Mouse (Mus musculus) T-helper 17 cell (primary cell): ENCODE measurements at regions not wholly inside any gene's neighbourhood (a gene's known extent, or its start where the extent isn't known, plus 50 kb on each side); places are given as distances from the start of the nearest gene placed in this dataset.

Experiments
- in situ Hi-C, 2 experiments: fragments of 300-600 bp; cut with MboI, MseI; formaldehyde crosslinking; loops; 1 replicate in 1 of 2; 2 replicates in 1 of 2; pipeline ENCODE4 v1.15.1; 2025; ENCODE audit warnings: high pct_unique_total_duplicates in 2 of 2

DNA sequence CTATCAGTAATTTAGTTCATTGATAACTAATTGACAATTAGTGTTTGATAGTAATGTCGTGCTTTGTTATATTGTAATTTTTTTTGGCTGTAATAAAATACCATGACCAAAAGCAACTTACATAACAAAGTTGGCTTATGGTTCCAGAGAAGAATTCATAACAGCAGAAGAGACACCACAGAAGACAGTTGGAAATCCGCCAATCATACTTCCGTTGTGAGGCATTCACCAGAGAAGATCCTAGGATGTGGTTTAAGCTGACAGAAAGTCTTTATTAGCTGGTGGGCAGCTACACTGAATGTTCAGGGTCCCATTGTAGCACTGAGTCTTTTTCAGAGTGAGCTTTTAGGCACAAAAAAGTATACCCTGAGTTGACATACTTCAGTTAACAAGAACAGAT, 109.9 kb downstream of the Sec23a start:
- in situ Hi-C loops, result no loop called here

DNA sequence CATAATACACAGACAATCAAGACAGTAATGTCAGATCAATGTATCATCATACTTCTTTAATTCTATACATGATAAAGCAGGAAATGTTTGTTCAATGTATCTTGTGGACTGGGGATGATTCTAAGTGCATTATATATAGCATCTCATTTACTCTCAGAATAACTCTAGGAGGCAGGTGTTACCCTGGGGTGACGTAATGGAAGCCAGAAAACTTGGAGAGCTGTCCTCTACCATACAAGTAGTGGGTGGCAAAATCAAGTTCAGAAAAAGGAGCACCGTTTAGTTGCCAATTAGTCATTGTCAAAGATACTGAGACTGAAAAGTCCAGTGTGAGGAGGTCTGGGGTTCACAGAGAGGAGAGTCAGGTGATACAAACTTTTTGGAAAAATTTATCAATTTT, 136.0 kb downstream of the Sec23a start:
- in situ Hi-C loops, result no loop called here

DNA sequence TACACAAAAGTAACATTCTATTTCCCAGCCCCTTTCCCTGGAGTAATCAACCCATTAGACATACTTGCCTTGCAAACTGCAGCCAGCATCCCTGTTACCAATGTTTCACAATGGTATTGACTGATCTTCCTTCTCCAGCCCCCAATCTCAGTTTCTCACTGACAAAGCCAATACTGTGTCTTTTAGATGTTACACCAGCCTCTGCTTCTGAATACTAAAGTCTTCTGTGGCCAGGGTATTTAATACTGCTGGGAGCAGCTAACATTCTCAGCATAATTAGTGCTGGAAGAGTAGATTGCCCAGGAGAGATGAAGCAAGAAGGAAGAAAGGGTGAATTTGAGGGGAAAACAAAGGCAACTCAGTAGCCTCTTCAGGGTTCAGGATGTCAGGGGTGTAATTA, 139.4 kb downstream of the Sec23a start:
- in situ Hi-C loops, result no loop called here

DNA sequence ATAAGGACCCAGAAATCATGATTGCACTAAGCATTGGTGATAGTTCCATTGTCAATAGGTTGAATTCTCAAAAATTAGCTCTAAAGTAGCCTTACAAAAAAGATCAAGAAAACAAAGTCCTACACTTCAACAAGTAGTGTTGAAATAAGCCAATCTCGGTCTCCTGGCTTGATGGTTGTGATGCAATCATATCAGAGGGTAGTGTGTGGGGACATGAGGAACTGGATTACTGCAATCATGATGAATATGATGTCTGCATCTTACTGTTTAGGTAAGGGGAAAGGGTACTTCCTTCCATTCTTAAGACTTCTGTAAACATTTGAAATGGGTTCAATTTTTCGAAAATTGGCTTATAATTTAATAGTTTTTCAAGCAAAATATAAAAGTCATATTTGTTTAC, 155.3 kb downstream of the Sec23a start:
- in situ Hi-C loops, result no loop called here

DNA sequence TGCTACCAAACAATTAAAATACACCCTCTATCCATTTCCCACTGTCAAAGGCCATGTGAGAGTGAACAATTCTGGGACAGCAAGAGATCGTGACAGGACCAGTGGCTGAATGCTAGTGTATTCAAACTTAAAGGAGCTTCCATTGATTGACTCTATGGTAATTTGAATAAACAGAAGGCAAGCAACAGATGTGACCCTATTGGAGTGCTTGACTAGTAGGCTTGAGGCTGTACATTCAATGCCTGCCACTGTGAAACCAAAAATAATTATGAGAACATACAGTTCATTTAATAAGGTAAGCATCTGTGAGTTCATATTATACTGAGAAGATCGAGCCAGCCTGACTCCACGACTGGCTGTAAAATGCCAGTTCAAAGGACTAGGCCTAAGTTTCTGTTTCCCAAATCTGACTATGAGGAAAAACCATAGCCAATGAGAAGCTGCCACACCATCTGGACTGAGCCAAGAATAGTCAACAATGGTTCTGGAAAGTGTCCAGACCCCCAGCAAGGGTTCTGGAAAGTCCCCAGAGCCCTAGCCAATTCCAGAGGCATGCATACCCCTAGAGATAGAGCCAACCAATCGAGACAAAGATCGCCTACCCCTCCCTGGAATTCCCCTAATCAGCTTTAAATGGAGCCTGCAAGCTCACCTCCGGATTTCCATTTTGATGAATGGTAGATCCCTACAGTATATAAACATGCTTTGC, 160.0 kb downstream of the Sec23a start:
- in situ Hi-C loops, result no loop called here

DNA sequence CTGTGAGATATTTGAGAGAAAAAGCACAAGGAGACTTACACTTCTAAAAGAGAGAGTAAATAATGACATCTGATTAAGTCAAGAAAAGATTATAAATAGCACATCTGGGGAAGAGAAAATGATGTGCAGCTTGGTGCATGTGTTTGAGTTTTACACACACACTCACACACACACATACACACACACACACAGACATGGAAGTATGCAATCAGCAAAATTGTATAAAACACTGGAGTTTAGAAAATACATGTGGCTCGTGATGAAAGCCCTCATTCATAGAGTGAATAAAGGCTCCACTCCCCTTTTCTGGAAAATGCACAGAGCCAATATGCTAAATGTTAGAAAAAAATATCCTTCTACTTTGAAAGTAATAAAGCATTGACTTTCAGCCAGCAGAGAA, 182.2 kb downstream of the Sec23a start:
- in situ Hi-C loops, result no loop called here

DNA sequence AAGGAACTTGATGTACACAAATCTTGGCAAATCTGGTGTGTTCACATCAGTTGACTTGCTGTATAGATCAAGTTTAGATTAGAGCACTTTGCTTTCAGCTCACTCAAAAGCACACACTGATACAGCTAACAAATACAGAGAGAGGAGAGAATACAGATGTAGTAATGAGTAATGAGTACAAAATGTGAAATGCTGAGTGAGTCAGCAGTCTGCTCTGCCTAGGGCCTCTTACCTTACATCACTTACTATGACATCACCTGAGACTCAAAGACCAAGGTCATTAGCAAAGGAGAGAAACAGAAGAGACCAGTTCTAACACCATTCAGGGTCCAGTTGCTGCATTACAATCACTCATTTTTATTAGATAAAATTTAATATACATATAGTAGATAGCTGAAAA, 184.0 kb downstream of the Sec23a start:
- in situ Hi-C loops, result no loop called here

DNA sequence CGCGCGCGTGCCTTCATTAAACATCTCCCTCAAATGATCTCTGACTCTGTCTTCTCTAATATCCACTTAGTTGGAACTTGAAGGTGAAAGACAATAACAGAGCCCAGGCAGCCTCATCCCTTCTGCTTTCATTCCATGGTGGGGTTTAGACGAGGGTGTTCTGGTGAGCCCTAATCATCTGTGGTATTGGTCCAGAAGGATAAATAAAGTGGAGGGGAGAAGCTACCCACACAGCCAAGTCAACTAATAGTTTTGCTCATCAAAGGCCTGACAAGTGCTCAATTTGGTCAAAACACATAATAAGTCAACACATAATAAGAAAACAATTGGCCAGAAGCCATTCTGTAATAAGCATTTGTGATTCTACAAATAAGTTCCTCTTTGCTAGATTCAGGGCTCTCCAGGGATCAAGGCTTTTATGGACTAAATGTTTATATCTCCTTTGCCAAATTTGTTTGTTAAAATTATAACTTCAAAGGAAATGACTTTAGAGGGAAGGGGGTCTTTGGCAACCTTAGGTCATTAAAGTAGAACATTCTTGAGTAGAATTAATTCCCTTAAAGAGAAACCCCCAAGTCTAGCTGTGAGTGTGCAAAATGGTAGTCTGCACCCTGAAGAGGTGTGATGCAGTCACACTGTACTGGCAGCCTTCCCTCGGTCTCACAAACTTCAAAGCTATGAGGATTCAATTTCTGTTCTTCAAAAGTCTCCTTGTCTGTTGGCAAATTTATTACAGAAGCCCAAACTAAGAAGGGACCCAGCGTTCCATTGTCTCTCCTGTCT, 186.5 kb downstream of the Sec23a start:
- in situ Hi-C loops, result no loop called here

DNA sequence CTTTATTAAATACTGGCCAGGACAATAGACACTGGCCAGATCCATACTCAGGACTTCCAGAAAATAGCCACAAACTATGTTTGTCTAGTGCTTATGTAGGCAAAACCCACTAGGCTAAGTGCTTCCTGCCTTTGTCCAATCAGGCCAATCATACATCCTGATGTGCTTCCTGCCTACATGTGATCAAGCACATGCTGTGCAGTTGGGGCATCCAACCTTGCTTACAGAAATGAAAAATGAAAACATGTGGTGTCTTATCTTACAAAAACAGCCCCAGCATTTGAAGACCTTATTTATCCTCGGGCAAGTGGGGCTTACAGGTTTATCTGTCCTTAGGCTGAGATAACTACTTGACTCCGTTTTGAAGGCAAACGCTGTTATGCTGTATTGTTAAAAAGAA, 188.8 kb downstream of the Sec23a start:
- in situ Hi-C loops, result no loop called here

DNA sequence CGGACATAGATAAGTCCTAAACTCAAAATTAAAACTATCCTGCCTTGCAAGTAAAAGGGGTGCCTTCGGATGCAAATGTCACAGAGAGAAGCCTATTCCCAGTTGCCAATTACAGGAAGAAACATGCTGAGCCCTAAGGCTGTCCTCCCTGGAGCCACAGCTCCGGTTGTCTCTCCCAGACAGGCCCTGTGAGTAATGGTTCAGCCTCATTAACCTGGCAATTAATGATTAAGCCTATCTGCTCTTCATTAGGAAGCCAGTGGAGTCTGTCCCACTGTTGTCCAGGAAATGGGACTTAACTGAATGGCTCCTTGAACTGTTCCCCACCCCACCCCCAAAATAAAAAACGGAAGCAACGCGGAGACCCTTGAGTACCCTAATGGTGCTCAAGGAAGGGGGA, 207.7 kb downstream of the Sec23a start:
- in situ Hi-C loops, result loop anchor here in 1 of 2 experiments (10.0 kb wide), 1 partner anchor 979 kb away; no protein-coding TSS in a partner anchor

DNA sequence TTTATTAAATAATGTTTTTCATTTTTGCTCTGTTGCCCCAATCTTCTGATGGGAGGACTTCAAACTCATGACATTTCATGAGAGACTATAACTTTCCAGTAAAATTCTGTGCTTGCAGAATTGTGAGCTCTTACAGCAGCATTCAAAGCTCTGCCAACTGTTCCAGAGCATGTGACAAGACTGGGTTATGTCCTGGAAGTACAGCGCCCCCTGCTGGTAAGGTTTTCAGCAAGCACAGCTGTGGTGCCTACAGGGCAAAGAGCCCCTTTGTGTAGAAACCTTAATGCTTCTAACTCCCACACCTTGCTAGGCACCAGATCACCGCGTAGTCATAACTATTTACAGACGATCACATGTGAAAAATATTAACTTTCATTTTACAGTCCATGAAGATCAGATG, 209.4 kb downstream of the Sec23a start:
- in situ Hi-C loops, result loop anchor here in 1 of 2 experiments (10.0 kb wide), 1 partner anchor 978 kb away; no protein-coding TSS in a partner anchor
